Mouse (Mus musculus) CH12.LX (cell line): ENCODE measurements around the gene Cmtm8. TPM values are rescaled to one million over a fixed set of nuclear protein-coding genes. Genes with fewer than 3 reads are reported as not detected.
A peak's percentile ranks its signal among the peaks of the same experiment; 100 is the strongest.

Experiments used
- DNase-seq: peaks from one replicate; pipeline ENCODE4 v3.0.0-alpha.2; 2013; ENCODE audit errors: extremely low read depth
- H3K27ac ChIP-seq: 2 replicates; pipeline ENCODE4 v1.5.1; 2012; ENCODE audit warnings: low read depth, mild to moderate bottlenecking, control low read depth, moderate library complexity; ENCODE audit not compliant: insufficient read depth
- H3K27me3 ChIP-seq: replicated peaks from 2 replicates; pipeline ENCODE3; 2012; ENCODE audit warnings: inconsistent platforms
- H3K36me3 ChIP-seq, 2 experiments: replicated peaks in 1 of 2; 2 replicates each; pipeline versions ENCODE3 to v1.6.1; 2012; ENCODE audit warnings: inconsistent platforms in 1 of 2, low read length in 1 of 2, mild to moderate bottlenecking in 1 of 2, mixed read lengths in 1 of 2, moderate library complexity in 1 of 2; ENCODE audit not compliant: control insufficient read depth in 1 of 2, insufficient read depth in 1 of 2
- H3K4me1 ChIP-seq, 2 experiments: 2 replicates each; pipeline ENCODE4 v1.6.1; 2012; ENCODE audit warnings: inconsistent platforms in 1 of 2, moderate library complexity in 1 of 2; ENCODE audit not compliant: insufficient read depth in 2 of 2, control insufficient read depth in 1 of 2
- H3K4me2 ChIP-seq: 2 replicates; pipeline ENCODE4 v1.6.1; 2012; ENCODE audit warnings: low read depth, mild to moderate bottlenecking, control low read depth; ENCODE audit not compliant: poor library complexity, insufficient read depth, severe bottlenecking
- H3K4me3 ChIP-seq, 3 experiments: fragments of 150-350 bp in 1 of 3; sonication (generic) in 1 of 3; replicated peaks in 1 of 3; 2 replicates each; pipeline versions ENCODE3 to v1.5.1; 2011 to 2012; ENCODE audit warnings: low read depth in 2 of 3, low read length in 2 of 3, mild to moderate bottlenecking in 2 of 3, moderate library complexity in 2 of 3, control low read depth in 1 of 3, improper control_type of control experiment in 1 of 3, inconsistent platforms in 1 of 3, mixed read lengths in 1 of 3; ENCODE audit not compliant: poor library complexity in 1 of 3
- H3K79me2 ChIP-seq: replicated peaks from 2 replicates; pipeline ENCODE4 v1.6.1; 2012; ENCODE audit warnings: mild to moderate bottlenecking, moderate library complexity; ENCODE audit not compliant: control insufficient read depth, poor library complexity, insufficient read depth, severe bottlenecking; ENCODE audit errors: extremely low read depth
- H3K9ac ChIP-seq: 2 replicates; pipeline ENCODE4 v1.6.1; 2012; ENCODE audit warnings: low read depth, mild to moderate bottlenecking, control low read depth, moderate library complexity; ENCODE audit not compliant: insufficient read depth
- H3K9me3 ChIP-seq: replicated peaks from 2 replicates; pipeline ENCODE3; 2012; ENCODE audit warnings: low read length, inconsistent platforms, mixed read lengths
- BHLHE40 ChIP-seq: IDR thresholded peaks from 2 replicates; pipeline ENCODE4 v1.6.1; 2011; ENCODE audit warnings: mild to moderate bottlenecking, low read depth, low read length, improper control_type of control experiment
- CHD1 ChIP-seq: IDR thresholded peaks from 2 replicates; pipeline ENCODE4 v1.6.1; 2012; ENCODE audit warnings: low read depth, low read length, improper control_type of control experiment, inconsistent platforms
- CTCF ChIP-seq, 2 experiments: IDR thresholded peaks in 1 of 2; conservative IDR thresholded peaks in 1 of 2; 2 replicates each; pipeline ENCODE4 v1.5.1; 2011 to 2012; ENCODE audit warnings: low read depth in 2 of 2, low read length in 2 of 2, improper control_type of control experiment in 1 of 2, inconsistent platforms in 1 of 2, mild to moderate bottlenecking in 1 of 2, moderate library complexity in 1 of 2
- ELF1 ChIP-seq: IDR thresholded peaks from 2 replicates; pipeline ENCODE4 v1.6.1; 2014; ENCODE audit warnings: low read depth, mild to moderate bottlenecking, inconsistent platforms, low read length, improper control_type of control experiment
- EP300 ChIP-seq: IDR thresholded peaks from 2 replicates; pipeline ENCODE4 v1.6.1; 2011; ENCODE audit warnings: low read length, improper control_type of control experiment
- ETS1 ChIP-seq: conservative IDR thresholded peaks from 2 replicates; pipeline ENCODE4 v1.6.1; 2012; ENCODE audit warnings: low read depth, mild to moderate bottlenecking, inconsistent platforms, low read length, improper control_type of control experiment, moderate library complexity
- GABPA ChIP-seq: IDR thresholded peaks from 2 replicates; pipeline ENCODE4 v1.6.1; 2012; ENCODE audit warnings: low read depth, low read length, improper control_type of control experiment, inconsistent platforms; ENCODE audit not compliant: insufficient replicate concordance
- IRF4 ChIP-seq: IDR thresholded peaks from 2 replicates; pipeline ENCODE4 v1.6.1; 2014; ENCODE audit warnings: low read depth, mild to moderate bottlenecking, inconsistent platforms, low read length, improper control_type of control experiment
- JUN ChIP-seq: IDR thresholded peaks from 2 replicates; pipeline ENCODE4 v1.6.1; 2011; ENCODE audit warnings: low read depth, mild to moderate bottlenecking, low read length, improper control_type of control experiment, moderate library complexity; ENCODE audit not compliant: insufficient read depth
- JUND ChIP-seq: conservative IDR thresholded peaks from 2 replicates; pipeline ENCODE4 v1.6.1; 2011; ENCODE audit warnings: low read depth, low read length, improper control_type of control experiment
- MEF2A ChIP-seq: IDR thresholded peaks from 2 replicates; pipeline ENCODE4 v1.6.1; 2014; ENCODE audit warnings: low read depth, mild to moderate bottlenecking, inconsistent platforms, low read length, improper control_type of control experiment, borderline replicate concordance
- MYC ChIP-seq: IDR thresholded peaks from 2 replicates; pipeline ENCODE4 v1.6.1; 2011; ENCODE audit warnings: low read depth, mild to moderate bottlenecking, improper control_type of control experiment, low read length
- RAD21 ChIP-seq: IDR thresholded peaks from 2 replicates; pipeline ENCODE4 v1.6.1; 2011; ENCODE audit warnings: low read depth, mild to moderate bottlenecking, low read length, improper control_type of control experiment, moderate library complexity
- RCOR1 ChIP-seq: conservative IDR thresholded peaks from 2 replicates; pipeline ENCODE4 v1.6.1; 2012; ENCODE audit warnings: low read depth, mild to moderate bottlenecking, inconsistent platforms, low read length, improper control_type of control experiment
- SMC3 ChIP-seq: IDR thresholded peaks from 2 replicates; pipeline ENCODE4 v1.6.1; 2011; ENCODE audit warnings: low read depth, low read length, improper control_type of control experiment
- UBTF ChIP-seq: IDR thresholded peaks from 2 replicates; pipeline ENCODE4 v1.6.1; 2012; ENCODE audit warnings: low read depth, mild to moderate bottlenecking, inconsistent platforms, low read length, improper control_type of control experiment, moderate library complexity
- USF1 ChIP-seq: IDR thresholded peaks from 2 replicates; pipeline ENCODE4 v1.6.1; 2014; ENCODE audit warnings: low read depth, mild to moderate bottlenecking, inconsistent platforms, low read length, improper control_type of control experiment
- USF2 ChIP-seq: conservative IDR thresholded peaks from 2 replicates; pipeline ENCODE4 v1.6.1; 2011; ENCODE audit warnings: low read depth, low read length, improper control_type of control experiment
- ZC3H11A ChIP-seq: IDR thresholded peaks from 2 replicates; pipeline ENCODE4 v1.6.1; 2012; ENCODE audit warnings: low read depth, mild to moderate bottlenecking, inconsistent platforms, low read length, improper control_type of control experiment
- ZMIZ1 ChIP-seq: IDR thresholded peaks from 2 replicates; pipeline ENCODE4 v1.6.1; 2012; ENCODE audit warnings: low read depth, mild to moderate bottlenecking, inconsistent platforms, low read length, improper control_type of control experiment
- ZNF384 ChIP-seq: IDR thresholded peaks from 2 replicates; pipeline ENCODE4 v1.6.1; 2012; ENCODE audit warnings: low read depth, low read length, improper control_type of control experiment, inconsistent platforms
- dilution Hi-C: fragments of 300-500 bp; cut with MboI; formaldehyde crosslinking; loops from 2 replicates; pipeline ENCODE4 v1.14.3; 2020; ENCODE audit warnings: low sequenced_read_pairs; ENCODE audit not compliant: extremely low pct_unique_long_range_greater_than_20kb, extremely low pct_ligation_motif_present
- in situ Hi-C: fragments of 300-500 bp; cut with MboI; formaldehyde crosslinking; loops from 3 replicates; pipeline ENCODE4 v1.14.3; 2019; ENCODE audit warnings: low sequenced_read_pairs, low pct_ligation_motif_present, low pct_unique_long_range_greater_than_20kb, mixed read lengths
- polyA plus RNA-seq: library from polyadenylated mRNA; unstranded; fragments of >175 nt; gene quantifications from 2 replicates; pipeline ENCODE4 v1.2.1, GENCODE M21; 2012; ENCODE audit warnings: low read depth; ENCODE audit not compliant: insufficient read length
- total RNA-seq, 2 experiments: library from RNA; depleted of rRNA; stranded (reverse); fragments of 300-350 nt in 1 of 2; fragments of >200 nt in 1 of 2; gene quantifications; 2 replicates each; pipeline ENCODE4 v1.2.3; 2012 to 2014

Gene Cmtm8
- total and polyA plus RNA-seq, 3 experiments, result 1.6 to 4.1 (median 2.7) TPM

- in situ Hi-C loops (loop anchor here (10.0 kb wide), 1 partner anchor 69 kb away; no protein-coding TSS in a partner anchor), dilution Hi-C loops (no loop called here)
- Histone ChIP-seq H3K27ac (no peak overlapping the region), H3K27me3 (no peaks in the 10 kb centered on the region), H3K4me1 (peaks cover 6 to 59% of the 10 kb centered on the region in 2 experiments), H3K9ac (no peak overlapping the region), H3K79me2 (no peaks in the 10 kb centered on the region), H3K36me3 (no peaks in the 10 kb centered on the region), H3K4me2 (no peak overlapping the region), H3K9me3 (no peaks in the 10 kb centered on the region), H3K4me3 (no peak overlapping the region)
- DNase-seq, result no peak
- no peak for TF ChIP-seq MEF2A
Measured at GRCm38 (mm10) chr9:114816121-114816520, 27.8 kb downstream of the Cmtm8 start.

GRCm38 (mm10) chr9:114815315-114815714 lies 28.6 kb downstream of the Cmtm8 start:
- dilution Hi-C loops (no loop called here), in situ Hi-C loops (loop anchor here (10.0 kb wide), 1 partner anchor 69 kb away; no protein-coding TSS in a partner anchor)
- H3K79me2 ChIP-seq, result no peaks in the 10 kb centered on the region
- no peak overlapping the region for H3K4me2 ChIP-seq
- TF ChIP-seq RAD21, result peak; percentile 54
- TF ChIP-seq CHD1, result no peak
- TF ChIP-seq SMC3, result peak; percentile 53
- TF ChIP-seq RCOR1, result no peak
- TF ChIP-seq ZC3H11A, result no peak
- peak; percentile 76 to 84 for TF ChIP-seq CTCF (conservative IDR thresholded peaks at IDR 0.05 in 1 of 2, IDR thresholded peaks at IDR 0.05 in 1 of 2; ENCODE audit: low read depth in 2 of 2, low read length in 2 of 2)
- TF ChIP-seq GABPA, result no peak
- 0 out of 2 replicates have a peak, but pooled peaks have one; percentile 11 for TF ChIP-seq ELF1
- no peak for TF ChIP-seq MYC
- H3K36me3 ChIP-seq, result no peaks in the 10 kb centered on the region
- no peak overlapping the region for H3K9ac ChIP-seq
- peaks cover 6 to 66% of the 10 kb centered on the region in 2 experiments for H3K4me1 ChIP-seq
- no peak overlapping the region for H3K4me3 ChIP-seq
- H3K27ac ChIP-seq, result no peak overlapping the region
- H3K27me3 ChIP-seq, result no peaks in the 10 kb centered on the region
- peak; percentile 54 for DNase-seq
- H3K9me3 ChIP-seq, result no peaks in the 10 kb centered on the region

GRCm38 (mm10) chr9:114812001-114812400 lies 32.0 kb downstream of the Cmtm8 start:
- no peaks in the 10 kb centered on the region for H3K9me3 ChIP-seq
- H3K4me3 ChIP-seq, result no peak overlapping the region
- H3K27me3 ChIP-seq, result no peaks in the 10 kb centered on the region
- TF ChIP-seq USF1, result peak; percentile 65
- TF ChIP-seq USF2, result peak; percentile 60
- TF ChIP-seq ZMIZ1, result no peak
- TF ChIP-seq ETS1, result peak; percentile 82
- no peak for TF ChIP-seq UBTF
- TF ChIP-seq JUN, result peak; percentile 61; the same call in 1 of the 2 replicates
- peak; percentile 73 for TF ChIP-seq JUND
- TF ChIP-seq IRF4, result peak; percentile 49
- TF ChIP-seq BHLHE40, result peak; percentile 92
- no peak for TF ChIP-seq ZC3H11A
- no peak for TF ChIP-seq ZNF384
- TF ChIP-seq EP300, result peak; percentile 84
- no peak overlapping the region for H3K9ac ChIP-seq
- no peaks in the 10 kb centered on the region for H3K36me3 ChIP-seq
- no peak overlapping the region for H3K27ac ChIP-seq
- 0 out of 2 replicates have a peak overlapping the region, but pooled peaks have one; percentile 35 for H3K4me2 ChIP-seq
- no peaks in the 10 kb centered on the region for H3K79me2 ChIP-seq
- H3K4me1 ChIP-seq, result peaks cover 6 to 69% of the 10 kb centered on the region in 2 experiments
- dilution Hi-C loops (no loop called here), in situ Hi-C loops (loop anchor here (10.0 kb wide), 1 partner anchor 73 kb away; no protein-coding TSS in a partner anchor)
- DNase-seq, result peak; percentile 88
